Mouse (Mus musculus): ENCODE data around the gene Ppp1r14c. TPM values are rescaled to one million over a fixed set of nuclear protein-coding genes. Genes with fewer than 3 reads are reported as not detected.
A peak's percentile ranks its signal among the peaks of the same experiment; 100 is the strongest.

The Ppp1r14c gene
- polyA plus RNA-seq (2014; fragmentation: Nextera tagmentation; extraction: Ambion mirVana), result 1.7 TPM in 2 replicates

- no peaks in the 10 kb centered on the region for H3K36me3 ChIP-seq (ENCODE audit: control insufficient read depth, insufficient read depth, low read length)
- peak within 1 kb of the TSS; percentile 46 for H3K4me3 ChIP-seq (ENCODE audit: low read depth, low read length)
- ATAC-seq (ENCODE audit: insufficient number of reproducible peaks, low FRiP score, low TSS enrichment, low read depth), result peak; percentile 67
- H3K4me1 ChIP-seq (ENCODE audit: control insufficient read depth, insufficient read depth, low read length), result no peaks in the 10 kb centered on the region
- peak within 1 kb of the TSS; percentile 94 for H3K4me2 ChIP-seq (ENCODE audit: low read depth, severe bottlenecking)
- peak; percentile 61 for DNase-seq (ENCODE audit: low spot score)
- H3K9ac ChIP-seq (ENCODE audit: low read length), result peak within 1 kb of the TSS; percentile 46; the same call in 1 of the 2 replicates
- under 1% methylated on average over 68 of the region's 74 CpGs for WGBS
- no peaks in the 10 kb centered on the region for H3K9me3 ChIP-seq (ENCODE audit: control insufficient read depth, low read length)
- no peak within 1 kb of the TSS for H3K27ac ChIP-seq (replicated peaks; ENCODE audit: low read depth, low read length)
- H3K27me3 ChIP-seq (ENCODE audit: control insufficient read depth, insufficient read depth, low read length), result peaks cover 19% of the 10 kb centered on the region
Observed at GRCm38 (mm10) chr10:3366036-3366869, at the start of gene Ppp1r14c. Gene Ppp1r14c (plus strand): TSS chr10:3366057.

GRCm38 (mm10) chr10:3321406-3321805 lies 44.5 kb upstream of the Ppp1r14c start:
- no peak overlapping the region for H3K27ac ChIP-seq (replicated peaks; ENCODE audit: low read depth, low read length)
- no peak overlapping the region for H3K9ac ChIP-seq (ENCODE audit: low read length)
- no peaks in the 10 kb centered on the region for H3K27me3 ChIP-seq (ENCODE audit: control insufficient read depth, insufficient read depth, low read length)
- DNase-seq (ENCODE audit: low spot score) (no peak), ATAC-seq (ENCODE audit: insufficient number of reproducible peaks, low FRiP score, low TSS enrichment, low read depth) (no peak)
- WGBS, result 89% methylated on average over 2 of the region's 2 CpGs
- no peaks in the 10 kb centered on the region for H3K4me1 ChIP-seq (ENCODE audit: control insufficient read depth, insufficient read depth, low read length)
- no peak overlapping the region for H3K4me3 ChIP-seq (ENCODE audit: low read depth, low read length)
- no peaks in the 10 kb centered on the region for H3K9me3 ChIP-seq (ENCODE audit: control insufficient read depth, low read length)
- H3K4me2 ChIP-seq (ENCODE audit: low read depth, severe bottlenecking), result no peak overlapping the region
- H3K36me3 ChIP-seq (ENCODE audit: control insufficient read depth, insufficient read depth, low read length), result no peaks in the 10 kb centered on the region

- H3K27ac ChIP-seq (replicated peaks; ENCODE audit: low read depth, low read length), result no peak overlapping the region
- DNase-seq (ENCODE audit: low spot score) (no peak), ATAC-seq (ENCODE audit: insufficient number of reproducible peaks, low FRiP score, low TSS enrichment, low read depth) (no peak)
- H3K36me3 ChIP-seq (ENCODE audit: control insufficient read depth, insufficient read depth, low read length), result no peaks in the 10 kb centered on the region
- no peaks in the 10 kb centered on the region for H3K9me3 ChIP-seq (ENCODE audit: control insufficient read depth, low read length)
- H3K27me3 ChIP-seq (ENCODE audit: control insufficient read depth, insufficient read depth, low read length), result no peaks in the 10 kb centered on the region
- no peak overlapping the region for H3K4me2 ChIP-seq (ENCODE audit: low read depth, severe bottlenecking)
- H3K4me1 ChIP-seq (ENCODE audit: control insufficient read depth, insufficient read depth, low read length), result no peaks in the 10 kb centered on the region
- no peak overlapping the region for H3K4me3 ChIP-seq (ENCODE audit: low read depth, low read length)
- 94% methylated on average over 1 of the region's 1 CpGs for WGBS
- no peak overlapping the region for H3K9ac ChIP-seq (ENCODE audit: low read length)
Observed at GRCm38 (mm10) chr10:3325447-3325846, 40.4 kb upstream of the Ppp1r14c start.

GRCm38 (mm10) chr10:3332880-3333279 lies 33.0 kb upstream of the Ppp1r14c start:
- Histone ChIP-seq H3K27me3 (ENCODE audit: control insufficient read depth, insufficient read depth, low read length) (no peaks in the 10 kb centered on the region), H3K9me3 (ENCODE audit: control insufficient read depth, low read length) (no peaks in the 10 kb centered on the region), H3K4me3 (ENCODE audit: low read depth, low read length) (no peak overlapping the region), H3K4me2 (ENCODE audit: low read depth, severe bottlenecking) (no peak overlapping the region), H3K4me1 (ENCODE audit: control insufficient read depth, insufficient read depth, low read length) (no peaks in the 10 kb centered on the region), H3K36me3 (ENCODE audit: control insufficient read depth, insufficient read depth, low read length) (no peaks in the 10 kb centered on the region), H3K27ac (replicated peaks; ENCODE audit: low read depth, low read length) (no peak overlapping the region), H3K9ac (ENCODE audit: low read length) (no peak overlapping the region)
- DNase-seq (ENCODE audit: low spot score) (peak; percentile 88), ATAC-seq (ENCODE audit: insufficient number of reproducible peaks, low FRiP score, low TSS enrichment, low read depth) (no peak)
- 14% methylated on average over 3 of the region's 3 CpGs for WGBS

- DNase-seq (ENCODE audit: low spot score) (no peak), ATAC-seq (ENCODE audit: insufficient number of reproducible peaks, low FRiP score, low TSS enrichment, low read depth) (no peak)
- no peaks in the 10 kb centered on the region for H3K4me1 ChIP-seq (ENCODE audit: control insufficient read depth, insufficient read depth, low read length)
- H3K27ac ChIP-seq (replicated peaks; ENCODE audit: low read depth, low read length), result no peak overlapping the region
- no peaks in the 10 kb centered on the region for H3K9me3 ChIP-seq (ENCODE audit: control insufficient read depth, low read length)
- H3K36me3 ChIP-seq (ENCODE audit: control insufficient read depth, insufficient read depth, low read length), result no peaks in the 10 kb centered on the region
- H3K4me2 ChIP-seq (ENCODE audit: low read depth, severe bottlenecking), result no peak overlapping the region
- no peaks in the 10 kb centered on the region for H3K27me3 ChIP-seq (ENCODE audit: control insufficient read depth, insufficient read depth, low read length)
- no peak overlapping the region for H3K4me3 ChIP-seq (ENCODE audit: low read depth, low read length)
- H3K9ac ChIP-seq (ENCODE audit: low read length), result no peak overlapping the region
Observed at GRCm38 (mm10) chr10:3334570-3334969, 31.3 kb upstream of the Ppp1r14c start.

- H3K36me3 ChIP-seq (ENCODE audit: control insufficient read depth, insufficient read depth, low read length), result no peaks in the 10 kb centered on the region
- no peak overlapping the region for H3K9ac ChIP-seq (ENCODE audit: low read length)
- WGBS, result 75% methylated on average over 7 of the region's 7 CpGs
- no peaks in the 10 kb centered on the region for H3K9me3 ChIP-seq (ENCODE audit: control insufficient read depth, low read length)
- no peak for ATAC-seq (ENCODE audit: insufficient number of reproducible peaks, low FRiP score, low TSS enrichment, low read depth)
- H3K4me1 ChIP-seq (ENCODE audit: control insufficient read depth, insufficient read depth, low read length), result no peaks in the 10 kb centered on the region
- no peak for DNase-seq (ENCODE audit: low spot score)
- H3K27me3 ChIP-seq (ENCODE audit: control insufficient read depth, insufficient read depth, low read length), result no peaks in the 10 kb centered on the region
- H3K4me3 ChIP-seq (ENCODE audit: low read depth, low read length), result no peak overlapping the region
- H3K27ac ChIP-seq (replicated peaks; ENCODE audit: low read depth, low read length), result no peak overlapping the region
- no peak overlapping the region for H3K4me2 ChIP-seq (ENCODE audit: low read depth, severe bottlenecking)
Observed at GRCm38 (mm10) chr10:3336729-3337329, 29.0 kb upstream of the Ppp1r14c start.

GRCm38 (mm10) chr10:3337330-3337901 lies 28.4 kb upstream of the Ppp1r14c start:
- ATAC-seq (ENCODE audit: insufficient number of reproducible peaks, low FRiP score, low TSS enrichment, low read depth) (no peak), DNase-seq (ENCODE audit: low spot score) (no peak)
- Histone ChIP-seq H3K36me3 (ENCODE audit: control insufficient read depth, insufficient read depth, low read length) (no peaks in the 10 kb centered on the region), H3K4me2 (ENCODE audit: low read depth, severe bottlenecking) (no peak overlapping the region), H3K27me3 (ENCODE audit: control insufficient read depth, insufficient read depth, low read length) (no peaks in the 10 kb centered on the region), H3K9me3 (ENCODE audit: control insufficient read depth, low read length) (no peaks in the 10 kb centered on the region), H3K4me3 (ENCODE audit: low read depth, low read length) (no peak overlapping the region), H3K4me1 (ENCODE audit: control insufficient read depth, insufficient read depth, low read length) (no peaks in the 10 kb centered on the region), H3K9ac (ENCODE audit: low read length) (no peak overlapping the region), H3K27ac (replicated peaks; ENCODE audit: low read depth, low read length) (no peak overlapping the region)
- 67% methylated on average over 2 of the region's 2 CpGs for WGBS

GRCm38 (mm10) chr10:3345706-3346105 lies 20.2 kb upstream of the Ppp1r14c start:
- ATAC-seq (ENCODE audit: insufficient number of reproducible peaks, low FRiP score, low TSS enrichment, low read depth) (no peak), DNase-seq (ENCODE audit: low spot score) (no peak)
- H3K36me3 ChIP-seq (ENCODE audit: control insufficient read depth, insufficient read depth, low read length), result no peaks in the 10 kb centered on the region
- no peak overlapping the region for H3K27ac ChIP-seq (replicated peaks; ENCODE audit: low read depth, low read length)
- no peaks in the 10 kb centered on the region for H3K4me1 ChIP-seq (ENCODE audit: control insufficient read depth, insufficient read depth, low read length)
- H3K27me3 ChIP-seq (ENCODE audit: control insufficient read depth, insufficient read depth, low read length), result no peaks in the 10 kb centered on the region
- no peaks in the 10 kb centered on the region for H3K9me3 ChIP-seq (ENCODE audit: control insufficient read depth, low read length)
- H3K4me2 ChIP-seq (ENCODE audit: low read depth, severe bottlenecking), result no peak overlapping the region
- H3K9ac ChIP-seq (ENCODE audit: low read length), result no peak overlapping the region
- H3K4me3 ChIP-seq (ENCODE audit: low read depth, low read length), result no peak overlapping the region
- WGBS, result 73% methylated on average over 5 of the region's 5 CpGs

Data from limb, embryonic 11.5 days (tissue).